Mouse (Mus musculus): ENCODE results near the gene Hdac9. TPM values are rescaled to one million over a fixed set of nuclear protein-coding genes. Genes with fewer than 3 reads are reported as not detected.

The Hdac9 gene
- polyA plus RNA-seq, 1 experiment from 2014 or later, result 14.8 TPM

DNA sequence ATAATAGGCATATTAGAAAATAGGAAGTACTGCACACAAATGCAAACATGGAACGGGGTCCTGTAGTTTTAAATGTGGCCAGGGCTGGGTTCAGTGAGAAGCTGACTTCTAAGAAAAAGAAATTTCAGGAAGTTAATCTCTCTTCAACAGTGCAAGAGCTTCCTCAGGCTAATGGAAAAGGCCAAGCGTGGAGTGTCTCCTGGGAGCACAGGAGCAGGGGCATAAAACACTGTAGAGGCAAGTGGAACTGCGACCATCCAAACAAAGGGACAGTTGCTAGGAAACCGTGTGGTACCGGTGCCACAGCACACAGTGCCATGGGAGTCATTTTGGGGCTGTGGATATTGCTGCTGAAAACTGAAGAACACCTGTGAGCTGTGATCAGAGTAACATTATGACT, 191.7 kb downstream of the Hdac9 start:
- no peaks in the 10 kb centered on the region for H3K27me3 ChIP-seq (ENCODE audit: insufficient read depth, poor library complexity, severe bottlenecking)

DNA sequence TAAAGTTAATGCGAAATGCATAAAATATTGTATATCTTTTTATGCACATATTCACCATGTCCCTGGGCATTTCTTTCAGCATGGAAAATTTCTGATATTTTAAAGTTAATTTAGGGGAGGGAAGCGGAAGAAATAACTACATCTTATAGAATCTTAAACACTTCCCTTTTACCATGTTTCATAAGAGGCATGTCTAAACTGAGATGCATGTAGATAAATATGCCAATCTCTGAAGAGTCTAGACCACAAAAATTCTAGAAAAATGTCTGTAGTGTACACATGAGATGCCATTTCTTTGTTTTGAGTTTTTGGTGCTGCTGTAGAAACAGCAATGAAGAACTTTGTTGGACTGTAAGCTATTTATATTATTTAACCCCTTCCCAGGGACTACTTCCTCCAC, 192.6 kb downstream of the Hdac9 start:
- Histone ChIP-seq H3K4me3 (no peak overlapping the region), H3K27ac (no peak overlapping the region), H3K27me3 (ENCODE audit: insufficient read depth, poor library complexity, severe bottlenecking) (no peaks in the 10 kb centered on the region), H3K36me3 (no peaks in the 10 kb centered on the region), H3K9me3 (no peaks in the 10 kb centered on the region), H3K4me1 (peaks cover 5% of the 10 kb centered on the region; the same call in 1 of the 2 replicates)
- 85% methylated on average over 2 of the region's 2 CpGs for WGBS
- no peak for DNase-seq (ENCODE audit: low spot score)

More for the DNA sequence above, 191.7 kb downstream of the Hdac9 start:
- 70% methylated on average over 5 of the region's 5 CpGs for WGBS
- Histone ChIP-seq H3K27ac (no peak overlapping the region), H3K36me3 (no peaks in the 10 kb centered on the region), H3K4me3 (no peak overlapping the region), H3K4me1 (peaks cover 5% of the 10 kb centered on the region; the same call in 1 of the 2 replicates), H3K9me3 (no peaks in the 10 kb centered on the region)
- DNase-seq (ENCODE audit: low spot score), result no peak

DNA sequence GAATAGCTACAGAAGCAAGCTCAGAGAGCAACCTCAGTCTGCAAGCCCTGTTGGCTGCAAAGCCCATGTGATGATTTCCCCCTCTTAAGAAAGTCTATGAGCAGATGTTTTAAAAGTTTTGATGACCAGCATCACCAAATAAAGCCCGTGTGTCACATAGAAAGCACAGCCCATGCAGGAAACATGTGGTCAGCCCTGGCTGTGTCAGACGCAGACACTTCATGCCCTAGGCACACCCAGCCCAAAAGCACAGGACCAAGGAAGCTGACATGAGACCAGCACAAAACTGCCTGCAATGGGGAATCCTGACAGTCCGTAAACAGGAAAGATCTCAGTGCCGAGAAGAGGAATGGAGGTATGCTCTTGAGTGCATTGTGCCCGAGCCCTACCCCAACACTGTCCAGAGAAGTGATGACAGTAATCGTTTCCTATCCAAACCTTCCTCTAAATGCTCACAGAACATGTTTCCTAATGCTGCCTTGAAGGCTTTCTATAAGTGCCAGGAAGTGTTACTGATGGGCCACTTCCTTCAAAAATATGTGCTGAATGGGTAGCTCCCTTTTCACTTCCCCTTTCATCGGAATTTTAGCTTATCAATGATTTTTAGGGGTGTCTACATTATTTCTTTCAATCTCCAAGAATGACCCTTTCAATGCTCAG, 193.9 kb downstream of the Hdac9 start:
- no peak for DNase-seq (ENCODE audit: low spot score)
- Histone ChIP-seq H3K4me3 (no peak overlapping the region), H3K27ac (no peak overlapping the region), H3K4me1 (peaks cover 5% of the 10 kb centered on the region; the same call in 1 of the 2 replicates), H3K36me3 (no peaks in the 10 kb centered on the region), H3K9me3 (no peaks in the 10 kb centered on the region), H3K27me3 (ENCODE audit: insufficient read depth, poor library complexity, severe bottlenecking) (no peaks in the 10 kb centered on the region)
- WGBS, result 58% methylated on average over 7 of the region's 7 CpGs

DNA sequence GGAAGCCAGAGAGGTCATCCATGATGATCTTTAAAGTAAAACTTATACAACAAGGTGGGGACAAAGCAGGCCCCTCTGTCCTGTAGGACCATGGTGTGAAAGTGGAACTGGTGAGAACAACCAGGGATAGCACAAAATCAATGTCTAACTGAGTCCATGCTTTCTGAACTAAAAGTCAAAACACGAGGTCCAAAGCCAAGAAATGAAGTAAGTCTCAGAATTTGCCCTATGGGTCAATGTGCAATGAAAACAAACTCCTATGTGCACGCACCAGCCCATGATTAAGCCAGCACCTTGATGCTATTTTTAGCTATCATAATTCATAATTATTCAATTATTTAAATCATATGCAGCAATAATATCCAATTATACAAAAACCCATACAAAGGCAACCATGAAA, 196.0 kb downstream of the Hdac9 start:
- no peak overlapping the region for H3K4me3 ChIP-seq
- no peaks in the 10 kb centered on the region for H3K27me3 ChIP-seq (ENCODE audit: insufficient read depth, poor library complexity, severe bottlenecking)
- no peak overlapping the region for H3K27ac ChIP-seq
- DNase-seq (ENCODE audit: low spot score), result no peak
- H3K4me1 ChIP-seq, result peaks cover 5% of the 10 kb centered on the region; the same call in 1 of the 2 replicates
- H3K9me3 ChIP-seq, result no peaks in the 10 kb centered on the region
- 68% methylated on average over 2 of the region's 2 CpGs for WGBS
- H3K36me3 ChIP-seq, result no peaks in the 10 kb centered on the region

DNA sequence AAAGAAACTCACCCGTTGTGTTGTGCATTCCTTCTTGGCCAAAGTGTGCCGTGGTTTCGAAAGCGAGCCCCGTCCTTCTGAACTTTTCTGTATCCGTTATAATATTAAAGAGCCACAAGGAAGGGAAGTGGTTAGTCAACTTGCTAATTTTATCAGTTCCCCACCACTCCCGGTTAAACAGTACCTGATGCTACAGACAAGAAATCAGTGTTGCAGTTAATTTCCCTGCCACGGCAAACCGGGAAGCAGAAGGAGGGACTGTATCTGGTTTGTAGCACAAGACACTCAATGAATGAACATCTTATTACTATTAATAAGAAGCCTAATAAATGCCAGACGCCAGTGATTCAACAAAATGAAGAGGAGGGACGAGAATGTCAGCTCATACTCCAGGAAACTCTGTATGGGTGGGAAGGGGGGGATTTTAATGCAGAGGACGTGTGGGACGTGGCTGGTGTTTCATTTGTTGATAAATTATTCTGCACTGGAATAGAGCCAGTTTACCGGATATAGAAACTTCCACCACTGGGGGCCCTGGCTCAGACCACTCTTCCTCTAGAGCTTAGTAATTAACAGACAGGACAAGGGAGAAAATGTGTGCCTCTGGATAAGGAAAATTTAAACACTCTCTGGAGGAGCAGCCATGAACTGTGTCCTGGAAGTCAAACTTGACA, 202.5 kb downstream of the Hdac9 start:
- no peaks in the 10 kb centered on the region for H3K9me3 ChIP-seq
- DNase-seq (ENCODE audit: low spot score), result no peak
- WGBS, result 65% methylated on average over 14 of the region's 14 CpGs
- H3K36me3 ChIP-seq, result no peaks in the 10 kb centered on the region
- H3K27ac ChIP-seq, result no peak overlapping the region
- H3K4me1 ChIP-seq, result no peaks in the 10 kb centered on the region
- no peaks in the 10 kb centered on the region for H3K27me3 ChIP-seq (ENCODE audit: insufficient read depth, poor library complexity, severe bottlenecking)
- H3K4me3 ChIP-seq, result no peak overlapping the region

DNA sequence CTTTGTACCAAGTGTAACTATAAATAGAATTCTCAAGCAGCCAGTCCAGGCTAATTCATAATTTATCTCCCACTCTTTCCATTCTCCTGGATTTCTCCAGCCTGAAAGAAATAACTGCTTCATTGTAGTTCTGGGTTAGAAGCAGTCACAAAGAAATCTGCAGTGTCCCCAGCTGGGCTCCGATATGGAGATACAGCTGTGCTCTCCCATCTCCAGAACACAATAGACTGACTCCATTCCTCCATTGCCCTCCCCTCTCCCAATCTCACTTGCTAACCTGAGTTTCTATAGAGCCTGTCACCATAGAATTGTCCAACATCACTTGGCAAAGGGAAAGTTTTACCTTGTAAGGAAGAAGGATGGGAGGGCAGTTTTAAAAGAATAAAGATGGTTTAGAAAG, 218.9 kb downstream of the Hdac9 start:
- no peak overlapping the region for H3K27ac ChIP-seq
- DNase-seq (ENCODE audit: low spot score), result no peak
- no peak overlapping the region for H3K4me3 ChIP-seq
- peaks cover 10% of the 10 kb centered on the region; the same call in 1 of the 2 replicates for H3K4me1 ChIP-seq
- H3K9me3 ChIP-seq, result no peaks in the 10 kb centered on the region
- no peaks in the 10 kb centered on the region for H3K27me3 ChIP-seq (ENCODE audit: insufficient read depth, poor library complexity, severe bottlenecking)
- no peaks in the 10 kb centered on the region for H3K36me3 ChIP-seq
- 57% methylated on average over 1 of the region's 1 CpGs for WGBS

DNA sequence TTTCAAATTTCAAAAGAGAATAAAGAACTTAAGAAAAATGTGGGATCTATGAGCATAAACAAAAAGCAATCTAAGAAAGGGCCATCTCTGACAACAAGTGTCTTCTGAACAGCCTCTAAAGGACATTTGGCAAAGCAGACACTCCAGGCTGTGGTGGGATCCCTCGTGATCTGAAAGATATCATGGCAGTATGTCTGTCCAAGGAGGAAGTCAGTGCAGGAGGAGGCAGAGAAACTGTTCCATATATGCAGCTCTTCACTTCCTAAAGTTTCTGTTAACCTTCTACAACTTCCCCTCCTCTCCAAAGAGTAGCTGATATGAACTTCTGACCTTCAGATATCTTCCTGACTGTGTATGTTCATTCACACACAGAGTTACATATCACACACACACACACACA, 220.2 kb downstream of the Hdac9 start:
- Histone ChIP-seq H3K36me3 (no peaks in the 10 kb centered on the region), H3K4me1 (peaks cover 10% of the 10 kb centered on the region; the same call in 1 of the 2 replicates), H3K27me3 (ENCODE audit: insufficient read depth, poor library complexity, severe bottlenecking) (no peaks in the 10 kb centered on the region), H3K27ac (no peak overlapping the region), H3K9me3 (no peaks in the 10 kb centered on the region), H3K4me3 (no peak overlapping the region)
- WGBS, result 65% methylated on average over 1 of the region's 1 CpGs
- no peak for DNase-seq (ENCODE audit: low spot score)

DNA sequence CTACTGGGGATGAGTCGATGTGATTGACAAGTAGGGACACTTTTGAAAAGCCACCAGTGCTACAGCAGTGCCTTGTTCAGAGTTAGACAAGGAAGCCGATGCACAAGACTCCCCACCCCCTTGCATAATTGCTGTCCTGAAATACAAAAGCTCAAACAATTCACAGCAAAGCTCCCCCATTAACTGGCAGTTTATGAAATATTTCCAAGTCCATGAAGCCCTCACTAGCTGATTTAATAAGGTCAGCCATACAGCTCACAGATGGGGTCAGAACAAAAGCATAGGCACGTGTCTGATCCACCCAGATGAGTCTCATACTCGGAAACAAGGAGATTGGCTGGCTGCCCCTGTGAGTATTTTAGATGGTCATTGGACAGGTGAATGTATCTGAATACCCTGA, 228.0 kb downstream of the Hdac9 start:
- WGBS, result 76% methylated on average over 4 of the region's 4 CpGs
- Histone ChIP-seq H3K27ac (no peak overlapping the region), H3K4me1 (no peaks in the 10 kb centered on the region), H3K36me3 (no peaks in the 10 kb centered on the region), H3K9me3 (no peaks in the 10 kb centered on the region), H3K4me3 (no peak overlapping the region), H3K27me3 (ENCODE audit: insufficient read depth, poor library complexity, severe bottlenecking) (no peaks in the 10 kb centered on the region)
- DNase-seq (ENCODE audit: low spot score), result no peak

DNA sequence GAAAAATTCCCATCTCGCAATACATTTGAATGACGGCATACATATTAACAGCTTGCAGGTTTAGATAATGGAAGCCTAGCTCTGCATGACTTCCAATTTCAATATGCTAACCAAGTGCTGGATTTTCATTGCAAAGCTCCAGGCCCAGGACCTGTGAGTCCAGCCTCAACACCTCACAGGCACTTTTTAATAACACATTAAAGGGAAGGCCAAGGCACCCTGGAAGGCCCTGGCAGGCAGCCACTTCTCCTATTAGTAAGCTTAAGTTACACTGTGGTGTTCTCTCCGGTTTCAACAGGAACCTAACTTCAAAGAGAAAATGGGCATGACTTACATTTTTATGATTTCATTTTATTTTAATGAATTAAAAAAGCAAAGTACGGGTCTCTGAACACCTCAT, 233.5 kb downstream of the Hdac9 start:
- Histone ChIP-seq H3K9me3 (no peaks in the 10 kb centered on the region), H3K27me3 (ENCODE audit: insufficient read depth, poor library complexity, severe bottlenecking) (no peaks in the 10 kb centered on the region), H3K4me3 (no peak overlapping the region), H3K36me3 (no peaks in the 10 kb centered on the region), H3K27ac (no peak overlapping the region), H3K4me1 (no peaks in the 10 kb centered on the region)
- DNase-seq (ENCODE audit: low spot score), result no peak
- 60% methylated on average over 4 of the region's 4 CpGs for WGBS

DNA sequence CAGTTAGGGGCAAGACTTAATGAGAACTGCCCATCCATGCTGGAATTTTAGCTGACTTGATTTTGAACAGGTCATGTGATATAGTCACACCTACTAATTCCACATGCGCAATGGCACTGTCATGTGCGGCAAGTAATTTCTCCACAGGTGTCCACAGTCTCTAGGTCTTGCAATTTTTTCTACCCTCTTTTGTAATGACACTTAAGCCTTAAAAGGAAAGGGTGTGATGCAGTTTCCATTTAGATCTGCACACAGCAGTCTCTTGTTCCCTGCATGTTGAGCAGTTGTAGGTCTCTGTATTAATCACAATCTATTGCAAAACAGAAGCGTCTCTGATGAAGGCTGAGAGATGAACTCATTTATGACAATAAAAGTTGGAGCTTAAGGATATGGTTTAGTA, 234.2 kb downstream of the Hdac9 start:
- no peak overlapping the region for H3K27ac ChIP-seq
- no peaks in the 10 kb centered on the region for H3K4me1 ChIP-seq
- H3K9me3 ChIP-seq, result no peaks in the 10 kb centered on the region
- no peak overlapping the region for H3K4me3 ChIP-seq
- no peak for DNase-seq (ENCODE audit: low spot score)
- H3K27me3 ChIP-seq (ENCODE audit: insufficient read depth, poor library complexity, severe bottlenecking), result no peaks in the 10 kb centered on the region
- 95% methylated on average over 3 of the region's 3 CpGs for WGBS
- H3K36me3 ChIP-seq, result no peaks in the 10 kb centered on the region

DNA sequence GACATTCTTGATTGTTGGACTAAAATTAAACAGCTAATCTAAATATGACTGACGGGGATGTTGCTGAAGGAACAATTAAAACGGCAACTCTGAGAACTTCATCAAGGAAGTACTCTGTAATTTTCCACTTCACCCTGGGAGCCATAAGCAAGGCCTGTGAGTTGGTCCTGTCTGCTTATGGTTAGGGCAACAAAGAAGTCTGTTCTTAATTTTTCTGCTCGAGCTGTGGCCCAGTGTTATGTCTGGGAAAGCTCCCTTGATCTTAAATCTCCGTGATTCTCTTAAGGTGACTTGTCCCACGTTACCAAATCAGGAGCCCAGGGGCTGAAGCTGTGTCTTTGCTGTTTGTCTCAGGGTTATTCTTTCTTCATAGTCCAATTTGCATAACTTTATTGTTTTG, 236.3 kb downstream of the Hdac9 start:
- Histone ChIP-seq H3K27ac (no peak overlapping the region), H3K4me1 (no peaks in the 10 kb centered on the region), H3K9me3 (no peaks in the 10 kb centered on the region), H3K27me3 (ENCODE audit: insufficient read depth, poor library complexity, severe bottlenecking) (no peaks in the 10 kb centered on the region), H3K36me3 (no peaks in the 10 kb centered on the region), H3K4me3 (no peak overlapping the region)
- DNase-seq (ENCODE audit: low spot score), result no peak
- 66% methylated on average over 5 of the region's 5 CpGs for WGBS

DNA sequence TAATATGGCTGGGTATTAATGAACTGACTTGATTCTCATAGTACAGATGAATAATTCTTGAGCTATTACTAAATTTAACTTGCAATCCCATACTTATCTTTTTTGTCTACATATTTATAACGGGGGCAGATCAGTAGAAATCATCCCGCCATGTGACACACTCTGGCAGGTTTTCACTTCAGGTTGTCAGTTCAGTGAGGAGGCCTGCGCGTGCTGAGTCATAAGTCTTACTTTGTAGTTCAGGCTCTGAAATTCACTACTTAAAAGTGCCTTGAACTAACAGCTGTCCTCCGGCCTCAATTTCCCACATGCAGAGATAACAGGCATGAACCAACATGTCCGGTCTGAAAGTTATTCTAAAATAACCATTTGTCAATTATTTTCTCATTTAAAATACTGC, 239.8 kb downstream of the Hdac9 start:
- 81% methylated on average over 6 of the region's 6 CpGs for WGBS
- H3K4me1 ChIP-seq, result no peaks in the 10 kb centered on the region
- H3K9me3 ChIP-seq, result no peaks in the 10 kb centered on the region
- no peaks in the 10 kb centered on the region for H3K36me3 ChIP-seq
- no peaks in the 10 kb centered on the region for H3K27me3 ChIP-seq (ENCODE audit: insufficient read depth, poor library complexity, severe bottlenecking)
- no peak overlapping the region for H3K27ac ChIP-seq
- no peak overlapping the region for H3K4me3 ChIP-seq
- no peak for DNase-seq (ENCODE audit: low spot score)

DNA sequence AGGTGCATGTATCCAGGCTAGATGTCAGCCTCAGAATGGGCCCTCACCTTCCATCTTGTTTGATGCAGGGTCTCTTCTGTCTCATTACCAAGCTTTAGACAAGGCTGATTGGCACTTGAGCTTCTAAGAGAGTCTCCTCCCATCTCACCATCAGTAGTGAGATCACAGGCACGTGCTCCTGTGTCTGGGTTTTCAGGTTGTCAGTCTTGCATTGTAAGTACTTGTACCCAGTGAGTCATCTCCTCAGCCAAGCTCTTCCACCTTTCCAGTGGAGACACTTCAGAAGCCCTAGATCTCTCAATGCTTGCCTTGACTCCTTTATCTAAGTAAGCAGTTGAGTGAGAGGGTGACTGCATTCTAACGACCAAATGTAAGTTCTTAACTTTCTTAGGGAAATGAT, 242.7 kb downstream of the Hdac9 start:
- H3K27ac ChIP-seq, result no peak overlapping the region
- no peaks in the 10 kb centered on the region for H3K27me3 ChIP-seq (ENCODE audit: insufficient read depth, poor library complexity, severe bottlenecking)
- H3K4me1 ChIP-seq, result no peaks in the 10 kb centered on the region
- H3K36me3 ChIP-seq, result no peaks in the 10 kb centered on the region
- no peak for DNase-seq (ENCODE audit: low spot score)
- 49% methylated on average over 2 of the region's 2 CpGs for WGBS
- no peak overlapping the region for H3K4me3 ChIP-seq
- H3K9me3 ChIP-seq, result no peaks in the 10 kb centered on the region
